Mouse (Mus musculus) lung, postnatal 36 days (tissue): ENCODE measurements at regions not wholly inside any gene's neighbourhood (a gene's known extent, or its start where the extent isn't known, plus 50 kb on each side); places are given as distances from the start of the nearest gene placed in this dataset.

Source experiments
- DNase-seq: peaks from one replicate; pipeline ENCODE4 v3.0.0; 2022; ENCODE audit warnings: mixed read lengths

- DNase-seq, result peak; percentile 55
Measured at GRCm38 (mm10) chr15:67434284-67434683, 933.6 kb upstream of the Lrrc6 start.

- DNase-seq, result peak; percentile 4
Measured at GRCm38 (mm10) chr15:67423922-67424321, 923.2 kb upstream of the Lrrc6 start.

GRCm38 (mm10) chr15:67422277-67422953 is 921.7 kb upstream of the Lrrc6 start:
- DNase-seq, result no peak

- DNase-seq, result no peak
Measured at GRCm38 (mm10) chr15:67420776-67421175, 920.1 kb upstream of the Lrrc6 start.

- DNase-seq, result no peak
Measured at GRCm38 (mm10) chr15:67419733-67420132, 919.0 kb upstream of the Lrrc6 start.

- DNase-seq, result no peak
Measured at GRCm38 (mm10) chr15:67417742-67418163, 917.0 kb upstream of the Lrrc6 start.

GRCm38 (mm10) chr15:67415840-67416239 is 915.1 kb upstream of the Lrrc6 start:
- DNase-seq, result peak; percentile 6

GRCm38 (mm10) chr15:67414371-67414930 is 913.7 kb upstream of the Lrrc6 start:
- no peak for DNase-seq

GRCm38 (mm10) chr15:67413581-67413980 is 912.9 kb upstream of the Lrrc6 start:
- no peak for DNase-seq

- no peak for DNase-seq
Measured at GRCm38 (mm10) chr15:67412394-67412793, 911.7 kb upstream of the Lrrc6 start.

GRCm38 (mm10) chr15:67411657-67412056 is 910.9 kb upstream of the Lrrc6 start:
- no peak for DNase-seq

GRCm38 (mm10) chr15:67410012-67410411 is 909.3 kb upstream of the Lrrc6 start:
- peak; percentile 9 for DNase-seq

- no peak for DNase-seq
Measured at GRCm38 (mm10) chr15:67408871-67409559, 908.3 kb upstream of the Lrrc6 start.

GRCm38 (mm10) chr15:67407244-67407643 is 906.5 kb upstream of the Lrrc6 start:
- no peak for DNase-seq

- DNase-seq, result peak; percentile 16
Measured at GRCm38 (mm10) chr15:67405523-67405922, 904.8 kb upstream of the Lrrc6 start.

GRCm38 (mm10) chr15:67405011-67405410 is 904.3 kb upstream of the Lrrc6 start:
- DNase-seq, result no peak

- DNase-seq, result no peak
Measured at GRCm38 (mm10) chr15:67402310-67402709, 901.6 kb upstream of the Lrrc6 start.

- no peak for DNase-seq
Measured at GRCm38 (mm10) chr15:67397269-67397668, 896.6 kb upstream of the Lrrc6 start.

- no peak for DNase-seq
Measured at GRCm38 (mm10) chr15:67395114-67395513, 894.4 kb upstream of the Lrrc6 start.

- DNase-seq, result peak; percentile 20
Measured at GRCm38 (mm10) chr15:67391918-67392317, 891.2 kb upstream of the Lrrc6 start.

- DNase-seq, result no peak
Measured at GRCm38 (mm10) chr15:67388514-67388913, 887.8 kb upstream of the Lrrc6 start.

GRCm38 (mm10) chr15:67386896-67387295 is 886.2 kb upstream of the Lrrc6 start:
- DNase-seq, result no peak

GRCm38 (mm10) chr15:67373599-67373998 is 872.9 kb upstream of the Lrrc6 start:
- no peak for DNase-seq

GRCm38 (mm10) chr15:67373030-67373429 is 872.3 kb upstream of the Lrrc6 start:
- no peak for DNase-seq
